Mouse (Mus musculus) CH12.LX (cell line): Measurements from ENCODE around the gene Cep164.
"Not testable (repeated sequence)": the region's sequence is repeated elsewhere in the genome, so short reads cannot be mapped to it uniquely, and the experiment has no call there.

Source experiments
- BHLHE40 ChIP-seq: IDR thresholded peaks from 2 replicates; pipeline ENCODE4 v1.6.1; 2011; ENCODE audit warnings: mild to moderate bottlenecking, low read depth, low read length, improper control_type of control experiment
- CTCF ChIP-seq, 2 experiments: IDR thresholded peaks in 1 of 2; conservative IDR thresholded peaks in 1 of 2; 2 replicates each; pipeline ENCODE4 v1.5.1; 2011 to 2012; ENCODE audit warnings: low read depth in 2 of 2, low read length in 2 of 2, improper control_type of control experiment in 1 of 2, inconsistent platforms in 1 of 2, mild to moderate bottlenecking in 1 of 2, moderate library complexity in 1 of 2
- E2F4 ChIP-seq: IDR thresholded peaks from 2 replicates; pipeline ENCODE4 v1.6.1; 2011; ENCODE audit warnings: low read depth, low read length, improper control_type of control experiment; ENCODE audit not compliant: insufficient replicate concordance
- ELF1 ChIP-seq: IDR thresholded peaks from 2 replicates; pipeline ENCODE4 v1.6.1; 2014; ENCODE audit warnings: low read depth, mild to moderate bottlenecking, inconsistent platforms, low read length, improper control_type of control experiment
- ETS1 ChIP-seq: conservative IDR thresholded peaks from 2 replicates; pipeline ENCODE4 v1.6.1; 2012; ENCODE audit warnings: low read depth, mild to moderate bottlenecking, inconsistent platforms, low read length, improper control_type of control experiment, moderate library complexity
- HCFC1 ChIP-seq: IDR thresholded peaks from 2 replicates; pipeline ENCODE4 v1.6.1; 2012; ENCODE audit warnings: low read depth, mild to moderate bottlenecking, inconsistent platforms, low read length, improper control_type of control experiment
- KAT2A ChIP-seq: IDR thresholded peaks from 2 replicates; pipeline ENCODE4 v1.6.1; 2012; ENCODE audit warnings: low read length, improper control_type of control experiment, inconsistent platforms; ENCODE audit not compliant: insufficient replicate concordance
- MAX ChIP-seq: IDR thresholded peaks from 2 replicates; pipeline ENCODE4 v1.6.1; 2011; ENCODE audit warnings: low read length, improper control_type of control experiment
- NRF1 ChIP-seq: IDR thresholded peaks from 2 replicates; pipeline ENCODE4 v1.6.1; 2014; ENCODE audit warnings: low read depth, mild to moderate bottlenecking, inconsistent platforms, low read length, improper control_type of control experiment, moderate library complexity
- POLR2A ChIP-seq: IDR thresholded peaks from 2 replicates; pipeline ENCODE4 v1.6.1; 2011; ENCODE audit warnings: low read depth, mild to moderate bottlenecking, improper control_type of control experiment, low read length
- USF1 ChIP-seq: IDR thresholded peaks from 2 replicates; pipeline ENCODE4 v1.6.1; 2014; ENCODE audit warnings: low read depth, mild to moderate bottlenecking, inconsistent platforms, low read length, improper control_type of control experiment
- ZC3H11A ChIP-seq: IDR thresholded peaks from 2 replicates; pipeline ENCODE4 v1.6.1; 2012; ENCODE audit warnings: low read depth, mild to moderate bottlenecking, inconsistent platforms, low read length, improper control_type of control experiment
- ZNF384 ChIP-seq: IDR thresholded peaks from 2 replicates; pipeline ENCODE4 v1.6.1; 2012; ENCODE audit warnings: low read depth, low read length, improper control_type of control experiment, inconsistent platforms

DNA sequence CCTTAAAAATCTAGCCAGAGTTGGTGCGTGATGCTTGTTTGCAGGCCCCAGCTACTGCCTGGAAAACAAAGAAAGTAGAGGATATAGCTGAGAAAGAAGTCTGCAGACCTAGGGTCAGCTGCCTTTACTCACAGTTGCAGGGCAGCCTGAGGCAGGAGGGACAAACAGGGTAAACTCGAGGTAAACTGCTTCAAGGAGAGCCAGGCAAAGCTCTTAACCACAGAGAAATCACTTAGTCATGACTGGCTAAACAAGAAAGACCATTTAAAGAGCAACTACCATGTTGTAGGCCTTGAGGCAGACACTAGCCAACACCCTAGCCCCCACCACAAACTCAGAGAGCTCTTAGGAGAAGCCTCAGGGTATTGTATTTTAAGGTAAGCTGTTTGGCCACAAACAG lies 17.7 kb upstream of the Cep164 start:
- TF ChIP-seq ETS1; CTCF (conservative IDR thresholded peaks at IDR 0.05 in 1 of 2, IDR thresholded peaks at IDR 0.05 in 1 of 2; ENCODE audit: low read depth in 2 of 2, low read length in 2 of 2); USF1; POLR2A; ZNF384; HCFC1; ZC3H11A; ELF1; NRF1; E2F4; MAX; KAT2A; BHLHE40: not testable (repeated sequence)
